ENCODE assay signal across 10 mouse cellular contexts in genomic region chr12:68599681-68600596, GRCm38 (mm10).
DNase-seq lines count a peak whose midpoint lies in the region; ATAC-seq lines count a peak whose summit lies in the region.
"Had no signal": no experiment of that assay in that cellular context is flagged by ENCODE, and none has a peak within 500 bp of the region (broad histone marks: within the 10 kb centered on the region; RNA-seq: fewer than 3 reads in every experiment).

No protein-coding gene starts in this region.

- 13% methylated on average over 7 of the region's 7 CpGs for WGBS in kidney, embryonic 15.5 days
- WGBS in forebrain, embryonic 13.5 days: 54% methylated on average over 7 of the region's 7 CpGs
- 71% methylated on average over 7 of the region's 7 CpGs for WGBS in heart, embryonic 10.5 days

- no peak overlapping the region for H3K9ac ChIP-seq in kidney, embryonic 15.5 days
- no peak overlapping the region for H3K9ac ChIP-seq in forebrain, embryonic 13.5 days
- H3K9ac ChIP-seq: lung, embryonic 15.5 days had no signal

- ATAC-seq in kidney, embryonic 15.5 days (replicated peaks; ENCODE audit: low FRiP score): peak; percentile 90
- peak; percentile 87 for ATAC-seq in forebrain, embryonic 13.5 days

- DNase-seq in kidney, postnatal 10 days: no peak
- peak; percentile 59 for DNase-seq in brain, embryonic 18.5 days (ENCODE audit: low read depth, low spot score)
- peak; percentile 15 for DNase-seq in lung, postnatal 25 days (ENCODE audit: low spot score)
- DNase-seq in heart, adult 18-20 months: no peak
- DNase-seq in heart, embryonic 10.5 days (ENCODE audit: low spot score): no peak
- DNase-seq in ovary, postnatal 10 days (ENCODE audit: low spot score): no peak

- H3K9me3 ChIP-seq in kidney, embryonic 15.5 days (replicated peaks): no peaks in the 10 kb centered on the region
- no peaks in the 10 kb centered on the region for H3K9me3 ChIP-seq in forebrain, embryonic 13.5 days (replicated peaks)
- H3K9me3 ChIP-seq in heart, embryonic 10.5 days: no peaks in the 10 kb centered on the region
- H3K9me3 ChIP-seq: lung, embryonic 15.5 days had no signal

- 0 out of 2 replicates have a peak overlapping the region, but pooled peaks have one; percentile 1 for H3K4me2 ChIP-seq in kidney, embryonic 15.5 days
- H3K4me2 ChIP-seq in forebrain, embryonic 13.5 days: no peak overlapping the region
- H3K4me2 ChIP-seq: lung, embryonic 15.5 days had no signal

- peaks cover 10% of the 10 kb centered on the region; the same call in 1 of the 2 replicates for H3K4me1 ChIP-seq in kidney, embryonic 15.5 days
- peaks cover 16% of the 10 kb centered on the region for H3K4me1 ChIP-seq in forebrain, embryonic 13.5 days
- no peaks in the 10 kb centered on the region for H3K4me1 ChIP-seq in heart, embryonic 10.5 days

- H3K36me3 ChIP-seq in kidney, embryonic 15.5 days: no peaks in the 10 kb centered on the region
- H3K36me3 ChIP-seq in forebrain, embryonic 13.5 days (ENCODE audit: poor library complexity, severe bottlenecking): no peaks in the 10 kb centered on the region
- no peaks in the 10 kb centered on the region for H3K36me3 ChIP-seq in heart, embryonic 10.5 days
- H3K36me3 ChIP-seq: lung, embryonic 15.5 days had no signal

- H3K27me3 ChIP-seq in kidney, embryonic 15.5 days: no peaks in the 10 kb centered on the region
- no peaks in the 10 kb centered on the region for H3K27me3 ChIP-seq in forebrain, embryonic 13.5 days
- H3K27me3 ChIP-seq in heart, embryonic 10.5 days (ENCODE audit: insufficient read depth, poor library complexity, severe bottlenecking): no peaks in the 10 kb centered on the region
- H3K27me3 ChIP-seq: lung, embryonic 15.5 days had no signal

- H3K27ac ChIP-seq in kidney, embryonic 15.5 days: peak overlapping the region; percentile 42; the same call in 1 of the 2 replicates
- H3K27ac ChIP-seq in forebrain, embryonic 13.5 days: 0 out of 2 replicates have a peak overlapping the region, but pooled peaks have one; percentile 6
- H3K27ac ChIP-seq in heart, embryonic 10.5 days: no peak overlapping the region
- H3K27ac ChIP-seq: left cerebral cortex, adult 2 months; lung, embryonic 15.5 days had no signal

- no peak overlapping the region for H3K4me3 ChIP-seq in kidney, embryonic 15.5 days (replicated peaks)
- H3K4me3 ChIP-seq in forebrain, embryonic 13.5 days: no peak overlapping the region
- H3K4me3 ChIP-seq in heart, embryonic 10.5 days: no peak overlapping the region
- H3K4me3 ChIP-seq: left cerebral cortex, adult 2 months; lung, embryonic 15.5 days had no signal

Comparison
In these comparisons a context has a peak if more than half of its experiments do, and no peak if none do; other contexts are left out.
1. DNase-seq: peak in brain, embryonic 18.5 days (single experiment) and lung, postnatal 25 days (single experiment); none in kidney, postnatal 10 days (single experiment), heart, adult 18-20 months (0 of 2), heart, embryonic 10.5 days (single experiment) and ovary, postnatal 10 days (single experiment).